Mouse (Mus musculus) kidney, postnatal 0 days (tissue): ENCODE data around the gene Cmtm2a. TPM values are rescaled to one million over a fixed set of nuclear protein-coding genes. Genes with fewer than 3 reads are reported as not detected.
A peak's percentile ranks its signal among the peaks of the same experiment; 100 is the strongest.
"Not testable (repeated sequence)": the region's sequence is repeated elsewhere in the genome, so short reads cannot be mapped to it uniquely, and the experiment has no call there.

Source experiments
- ATAC-seq: fragments of 200-750 bp; cut with Nextera tagmentation; replicated peaks from 2 replicates; pipeline ENCODE4 v1.8.0; 2017; ENCODE audit warnings: low read depth, moderate number of reproducible peaks, moderate TSS enrichment, moderate library complexity; ENCODE audit not compliant: low FRiP score
- DNase-seq: peaks from one replicate; pipeline ENCODE4 v3.0.0-alpha.2; 2016; ENCODE audit warnings: low spot score
- H3K27ac ChIP-seq: fragments of 300-500 bp; sonication (generic); 2 replicates; pipeline ENCODE4 v1.5.1; 2014; ENCODE audit warnings: mild to moderate bottlenecking
- H3K27me3 ChIP-seq: fragments of 300-500 bp; sonication (generic); 2 replicates; pipeline ENCODE4 v1.6.1; 2014; ENCODE audit warnings: low read length, mixed read lengths; ENCODE audit not compliant: insufficient read depth
- H3K36me3 ChIP-seq: fragments of 300-500 bp; sonication (generic); 2 replicates; pipeline ENCODE4 v1.6.1; 2014; ENCODE audit warnings: low read length, mixed read lengths; ENCODE audit not compliant: insufficient read depth
- H3K4me1 ChIP-seq: fragments of 300-500 bp; sonication (generic); replicated peaks from 2 replicates; pipeline ENCODE4 v1.6.1; 2014; ENCODE audit warnings: antibody characterized with exemption, low read length, mixed read lengths; ENCODE audit not compliant: insufficient read depth
- H3K4me2 ChIP-seq: fragments of 300-500 bp; sonication (generic); 2 replicates; pipeline ENCODE4 v1.6.1; 2014; ENCODE audit warnings: mild to moderate bottlenecking, low read length, moderate library complexity, mixed read lengths
- H3K4me3 ChIP-seq: fragments of 300-500 bp; sonication (generic); replicated peaks from 2 replicates; pipeline ENCODE4 v1.5.1; 2014; ENCODE audit warnings: low read depth, low read length
- H3K9ac ChIP-seq: fragments of 300-500 bp; sonication (generic); 2 replicates; pipeline ENCODE4 v1.6.1; 2014; ENCODE audit warnings: low read depth, low read length
- H3K9me3 ChIP-seq: fragments of 300-500 bp; sonication (generic); replicated peaks from 2 replicates; pipeline ENCODE4 v1.6.1; 2016; ENCODE audit warnings: low read length, inconsistent platforms, mixed read lengths
- CTCF ChIP-seq: IDR thresholded peaks from 2 replicates; pipeline ENCODE4 v1.5.1; 2016; ENCODE audit warnings: antibody characterized with exemption, low read depth, mild to moderate bottlenecking, moderate library complexity
- WGBS: fragments of 180-500 bp; shearing (Covaris S2); extraction: QIAGEN DNeasy Blood & Tissue Kit; methylation state at CpG from one replicate; pipeline ENCODE4 v1.1.7; 2014; 5-methylcytosine and 5-hydroxymethylcytosine counted together
- polyA plus RNA-seq: library from polyadenylated mRNA; unstranded; fragments of >200 nt; fragmentation: Nextera tagmentation; extraction: Ambion mirVana; gene quantifications from 2 replicates; pipeline ENCODE4 v1.2.1, GENCODE M21; 2015

Gene Cmtm2a
- polyA plus RNA-seq, 1 experiment from 2014 or later = not detected

DNA sequence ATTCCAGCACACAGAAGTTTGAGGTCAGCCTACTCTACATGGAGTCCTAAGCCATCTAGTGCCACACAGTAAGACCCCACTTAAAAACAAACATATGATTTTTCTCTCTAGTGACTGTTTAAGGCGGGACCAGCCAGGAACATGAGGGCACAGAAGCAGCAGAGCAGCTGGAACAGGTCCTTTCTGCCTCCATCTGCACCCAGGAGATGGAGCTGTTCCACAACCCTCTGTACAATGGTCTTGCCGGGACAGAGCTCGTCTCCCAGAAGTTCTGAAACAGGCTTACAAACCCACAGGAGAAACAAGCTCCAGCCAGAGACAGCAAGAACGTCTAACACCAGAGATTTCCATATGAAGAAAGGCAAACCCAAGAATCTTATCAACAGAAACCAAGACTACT lies 20.3 kb upstream of the Cmtm2a start:
- ATAC-seq = no peak
- Histone ChIP-seq H3K9ac (no peak overlapping the region), H3K4me2 (no peak overlapping the region), H3K27ac (no peak overlapping the region), H3K27me3 (no peaks in the 10 kb centered on the region), H3K36me3 (no peaks in the 10 kb centered on the region), H3K4me3 (no peak overlapping the region), H3K9me3 (no peaks in the 10 kb centered on the region), H3K4me1 (no peaks in the 10 kb centered on the region)
- peak; percentile 56 for TF ChIP-seq CTCF
- WGBS = 48% methylated on average over 4 of the region's 4 CpGs
- DNase-seq = peak; percentile 25

DNA sequence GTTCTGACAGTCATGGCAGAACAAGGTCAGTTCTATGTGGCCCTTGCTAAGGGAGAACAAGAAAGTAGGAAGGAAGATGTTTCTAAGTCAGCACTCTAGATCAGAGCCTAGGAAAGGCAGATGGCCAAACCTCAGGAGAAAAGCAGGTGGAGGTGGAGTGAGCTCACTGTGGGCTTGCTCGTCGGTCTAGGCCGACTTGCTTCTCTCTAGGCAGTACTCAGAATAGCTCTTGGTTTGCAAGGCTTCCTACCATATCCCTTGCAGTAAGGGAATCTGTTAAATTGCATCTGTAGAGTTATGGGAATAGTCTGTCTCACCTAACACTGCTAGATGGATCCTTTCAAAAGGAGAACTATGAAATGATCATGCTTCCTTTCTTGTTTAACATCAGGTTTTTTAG lies 19.0 kb upstream of the Cmtm2a start:
- not testable (repeated sequence) for H3K36me3 ChIP-seq, H3K4me2 ChIP-seq, H3K27me3 ChIP-seq, DNase-seq, H3K9ac ChIP-seq, H3K4me3 ChIP-seq, H3K9me3 ChIP-seq, H3K4me1 ChIP-seq, H3K27ac ChIP-seq, ATAC-seq
- WGBS = 89% methylated on average over 3 of the region's 3 CpGs

DNA sequence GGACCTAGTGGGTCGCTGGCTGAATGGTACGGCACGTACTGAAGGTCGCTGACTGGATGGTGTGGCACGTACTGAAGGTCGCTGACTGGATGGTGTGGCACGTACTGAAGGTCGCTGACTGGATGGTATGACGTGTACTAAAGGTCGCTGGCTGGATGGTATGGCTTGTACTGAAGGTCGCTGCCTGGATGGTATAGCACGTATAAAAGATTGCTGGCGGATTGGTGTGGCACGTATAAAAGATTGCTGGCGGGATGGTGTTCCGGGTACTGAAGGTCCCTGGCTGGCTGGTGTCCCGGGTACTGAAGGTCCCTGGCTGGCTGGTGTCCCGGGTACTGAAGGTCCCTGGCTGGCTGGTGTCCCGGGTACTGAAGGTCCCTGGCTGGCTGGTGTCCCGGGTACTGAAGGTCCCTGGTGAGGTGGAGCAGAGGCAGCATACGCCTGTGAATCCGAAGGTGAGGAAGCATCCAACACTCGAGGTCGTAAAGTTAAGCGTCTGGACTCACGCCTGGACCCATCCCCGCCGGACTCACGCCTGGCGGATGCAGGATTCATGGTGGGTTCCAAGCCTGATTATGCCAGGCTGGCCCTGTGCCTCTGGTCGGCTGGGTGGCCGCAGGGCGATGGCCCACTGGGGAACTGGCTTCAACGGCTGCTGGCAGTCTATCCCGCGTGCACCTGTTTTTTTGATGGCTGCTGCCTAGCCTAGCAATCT lies 16.6 kb upstream of the Cmtm2a start, which contains the start of the genes Gm45711 and Cmtm1:
Gene Gm45711, minus strand, starts transcription at position 641 of the 715 bp plus-strand sequence.
Gene Cmtm1, minus strand, starts transcription at position 705 of the 715 bp plus-strand sequence.
- ATAC-seq, H3K4me2 ChIP-seq, H3K36me3 ChIP-seq, H3K4me3 ChIP-seq, H3K27ac ChIP-seq, DNase-seq, H3K9me3 ChIP-seq, H3K27me3 ChIP-seq, H3K4me1 ChIP-seq, H3K9ac ChIP-seq: not testable (repeated sequence)
- WGBS = 89% methylated on average over 33 of the region's 36 CpGs

DNA sequence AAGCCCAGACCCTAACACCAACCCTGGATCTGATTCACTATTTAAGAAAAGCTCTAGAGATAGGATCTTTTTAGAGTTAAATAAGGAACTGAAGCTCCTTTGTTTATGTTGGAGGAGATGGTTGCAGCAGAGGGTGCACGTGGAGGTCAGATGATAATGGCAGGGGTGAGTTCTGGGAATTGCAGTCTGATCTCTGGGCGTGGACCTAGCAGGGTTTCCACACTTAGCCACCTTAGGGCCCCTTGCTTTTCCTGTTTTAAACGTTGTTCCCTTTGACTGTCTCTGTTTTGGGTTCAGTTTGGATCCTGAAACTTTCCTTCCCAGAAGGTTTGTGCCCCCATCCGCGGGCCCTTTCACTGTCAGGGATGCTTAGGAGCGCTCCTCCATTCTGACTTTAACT lies 15.4 kb upstream of the Cmtm2a start:
- not testable (repeated sequence) for H3K36me3 ChIP-seq, H3K4me1 ChIP-seq, DNase-seq, ATAC-seq, H3K4me2 ChIP-seq, H3K27me3 ChIP-seq, H3K27ac ChIP-seq, H3K9me3 ChIP-seq, H3K4me3 ChIP-seq, H3K9ac ChIP-seq
- WGBS = 45% methylated on average over 6 of the region's 6 CpGs

DNA sequence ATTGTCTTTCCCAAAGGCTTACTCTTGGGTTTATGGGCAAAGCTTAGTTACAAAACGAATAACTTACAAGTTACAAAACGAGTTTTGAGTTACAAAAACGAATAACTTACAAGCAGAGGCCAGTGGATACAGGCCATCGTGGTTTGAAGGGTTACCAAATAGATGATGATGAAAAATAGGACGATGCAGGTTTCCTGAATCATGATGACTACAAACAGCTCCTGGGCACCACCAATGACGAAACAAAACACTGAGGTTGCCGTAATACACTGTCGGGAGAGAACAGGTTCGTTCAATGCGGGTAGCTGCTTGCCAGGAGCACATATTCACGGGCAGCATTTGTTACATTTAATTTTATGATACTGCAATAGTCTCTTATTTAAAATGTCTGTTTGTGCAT lies 12.0 kb upstream of the Cmtm2a start:
- Histone ChIP-seq H3K4me3 (no peak overlapping the region), H3K4me1 (no peaks in the 10 kb centered on the region), H3K9me3 (no peaks in the 10 kb centered on the region), H3K27me3 (no peaks in the 10 kb centered on the region), H3K4me2 (no peak overlapping the region), H3K36me3 (no peaks in the 10 kb centered on the region), H3K27ac (no peak overlapping the region), H3K9ac (no peak overlapping the region)
- ATAC-seq (no peak), DNase-seq (no peak)
- 84% methylated on average over 11 of the region's 11 CpGs for WGBS
- TF ChIP-seq CTCF = no peak

DNA sequence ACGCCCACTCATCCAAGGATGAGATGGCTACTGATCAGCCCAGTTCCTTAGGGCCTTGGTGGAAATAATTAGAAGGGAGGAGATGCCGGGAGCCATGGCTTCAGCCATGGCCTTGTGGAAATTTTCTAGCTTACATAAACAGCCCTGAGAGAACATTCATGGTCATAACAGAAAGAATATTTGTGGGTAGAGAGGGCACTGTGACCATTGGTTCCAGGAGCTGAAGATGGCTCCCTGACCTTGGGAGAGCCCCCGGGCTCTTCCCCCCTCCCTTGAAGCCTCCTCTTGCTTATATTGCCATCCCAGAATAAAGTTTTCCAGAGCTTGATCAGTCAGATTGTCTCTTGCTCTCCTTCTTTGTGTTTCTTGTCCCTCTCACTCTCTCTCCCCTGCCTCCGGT lies 9.6 kb upstream of the Cmtm2a start:
- H3K36me3 ChIP-seq, H3K9ac ChIP-seq, H3K4me3 ChIP-seq, H3K27me3 ChIP-seq, H3K9me3 ChIP-seq, H3K4me1 ChIP-seq, ATAC-seq, H3K27ac ChIP-seq, H3K4me2 ChIP-seq, DNase-seq: not testable (repeated sequence)
- WGBS = 88% methylated on average over 4 of the region's 4 CpGs

DNA sequence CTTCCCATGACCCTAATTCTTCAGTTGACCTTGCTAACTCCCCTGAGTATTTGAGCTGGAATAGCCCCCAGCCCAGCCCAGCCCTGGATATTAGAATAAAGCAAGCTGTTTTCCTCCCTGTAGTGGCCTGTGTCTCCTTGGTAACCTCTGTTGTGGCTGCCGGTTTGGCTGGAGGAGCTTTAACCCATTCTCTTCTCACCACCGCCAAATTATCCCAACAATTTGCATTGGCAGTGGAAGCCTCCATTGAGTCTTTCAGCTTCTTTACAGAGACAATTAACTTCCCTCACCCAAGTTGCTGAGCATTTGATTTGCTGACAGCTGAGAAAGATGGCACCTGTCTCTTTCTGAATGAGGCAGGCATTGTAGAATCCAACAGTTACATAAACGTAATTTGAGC lies 8.6 kb upstream of the Cmtm2a start:
- H3K4me3 ChIP-seq, H3K9ac ChIP-seq, H3K9me3 ChIP-seq, H3K27ac ChIP-seq, H3K4me2 ChIP-seq, H3K36me3 ChIP-seq, H3K4me1 ChIP-seq, ATAC-seq, H3K27me3 ChIP-seq: not testable (repeated sequence)
- 17% methylated on average over 3 of the region's 3 CpGs for WGBS
- peak; percentile 27 for DNase-seq
